Mouse (Mus musculus) heart, postnatal 25 days (tissue): ENCODE measurements at regions not wholly inside any gene's neighbourhood (a gene's known extent, or its start where the extent isn't known, plus 50 kb on each side); places are given as distances from the start of the nearest gene placed in this dataset.

Experiments
- DNase-seq: peaks from one replicate; pipeline ENCODE4 v3.0.0; 2022; ENCODE audit warnings: low spot score
- intact Hi-C: fragments of 180-260 bp; cut with DNase I; formaldehyde crosslinking; loops from one replicate; pipeline ENCODE4 v1.15.1; 2025

- DNase-seq = no peak
- intact Hi-C loops = loop anchor here (5.0 kb wide), 2 partner anchors 130 to 255 kb away; partner anchors contain the start of gene Map3k1
These were observed 128.2 kb upstream of the Map3k1 start for GRCm38 (mm10) chr13:111936983-111937382.

- intact Hi-C loops = loop anchor here (5.0 kb wide), 2 partner anchors 132 to 253 kb away; partner anchors contain the start of gene Map3k1
- no peak for DNase-seq
These were observed 130.2 kb upstream of the Map3k1 start for GRCm38 (mm10) chr13:111938896-111939422.

DNA sequence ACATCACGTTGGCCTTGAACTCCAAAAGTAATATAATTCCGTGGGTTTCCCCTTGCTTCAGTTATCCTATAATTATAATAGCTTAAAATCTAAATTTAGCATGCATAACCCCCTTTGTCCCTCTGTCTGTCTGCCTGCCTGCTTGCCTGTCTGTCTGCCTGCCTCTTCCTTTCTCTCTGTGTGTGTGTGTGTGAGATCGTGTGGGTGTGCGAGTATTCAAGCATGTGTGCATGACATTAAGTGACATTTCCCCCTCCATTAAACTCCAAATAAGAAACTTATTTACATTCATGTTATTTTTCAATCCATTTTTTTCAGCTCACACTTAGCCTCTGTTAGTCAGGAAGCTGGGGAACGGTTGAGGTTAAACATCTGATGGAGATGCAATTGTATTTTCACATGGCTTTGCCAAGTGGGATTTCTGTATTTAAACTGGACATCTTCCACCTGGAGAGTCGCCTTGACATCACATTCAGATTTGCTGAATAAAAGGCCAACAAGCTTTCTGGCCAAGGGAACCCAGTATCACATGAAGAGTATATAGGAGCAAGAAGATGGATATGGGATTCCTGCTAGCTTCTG lies 130.8 kb upstream of the Map3k1 start:
- intact Hi-C loops = loop anchor here (5.0 kb wide), 2 partner anchors 132 to 253 kb away; partner anchors contain the start of gene Map3k1
- DNase-seq = no peak

GRCm38 (mm10) chr13:111940275-111940674 lies 131.5 kb upstream of the Map3k1 start:
- DNase-seq = no peak
- intact Hi-C loops = no loop called here

DNA sequence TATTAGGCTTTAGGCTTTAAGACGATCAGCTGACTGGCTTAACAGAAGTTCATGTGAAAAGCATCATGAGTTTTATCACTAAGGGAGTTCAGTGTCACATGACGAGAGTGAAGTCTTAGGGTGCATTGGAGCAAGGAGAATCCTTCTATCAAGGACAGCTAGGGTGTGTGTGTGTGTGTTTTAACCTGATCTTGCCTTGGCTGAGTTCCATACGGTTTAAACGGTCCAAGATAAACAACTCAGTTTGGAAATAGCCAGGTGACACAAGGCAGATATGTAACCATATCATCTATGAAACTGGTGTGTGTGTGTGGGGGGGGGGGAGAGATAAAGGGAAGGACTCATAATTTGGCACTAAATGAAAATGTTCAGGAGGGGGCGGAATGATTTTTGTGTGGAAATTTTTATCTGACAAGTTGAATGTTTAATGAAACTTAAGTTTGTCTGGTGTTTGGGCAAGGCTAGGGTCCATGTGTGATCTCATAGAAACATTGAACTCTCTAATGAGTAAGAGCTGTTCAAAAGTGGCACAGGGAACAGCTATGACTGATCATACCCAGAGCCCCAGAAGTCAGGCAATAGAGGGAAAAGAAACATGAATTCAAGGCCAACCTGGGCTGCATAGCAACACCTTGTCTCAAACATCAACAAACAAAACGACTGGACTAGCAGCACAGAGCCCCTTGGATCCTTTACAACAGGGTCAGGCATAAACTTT lies 132.2 kb upstream of the Map3k1 start:
- intact Hi-C loops = no loop called here
- no peak for DNase-seq

GRCm38 (mm10) chr13:111941946-111942345 lies 133.2 kb upstream of the Map3k1 start:
- no peak for DNase-seq
- intact Hi-C loops = no loop called here

- intact Hi-C loops = no loop called here
- DNase-seq = no peak
These were observed 134.7 kb upstream of the Map3k1 start for GRCm38 (mm10) chr13:111943392-111944088.

GRCm38 (mm10) chr13:111944089-111944406 lies 135.3 kb upstream of the Map3k1 start:
- intact Hi-C loops = no loop called here
- no peak for DNase-seq

DNA sequence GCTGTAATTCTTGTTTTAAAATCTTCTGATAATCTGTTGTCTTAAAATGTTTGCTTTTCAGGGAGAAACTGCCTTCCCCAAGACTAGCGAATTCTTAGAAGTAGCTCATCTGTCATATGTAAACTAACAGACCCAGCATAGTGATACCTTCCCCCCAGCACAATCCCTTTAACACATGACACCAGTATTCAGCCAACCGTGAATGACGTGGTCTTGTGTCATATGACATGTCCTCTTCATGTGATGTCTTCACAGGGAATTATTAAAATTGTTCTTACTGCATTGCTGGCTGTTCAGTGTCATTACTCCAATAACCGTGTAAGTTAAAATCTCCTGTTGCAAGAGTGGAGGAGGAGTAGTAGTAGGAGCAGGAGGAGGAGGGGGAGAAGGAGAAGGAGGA lies 137.5 kb upstream of the Map3k1 start:
- intact Hi-C loops = no loop called here
- no peak for DNase-seq

GRCm38 (mm10) chr13:111946811-111947210 lies 138.0 kb upstream of the Map3k1 start:
- DNase-seq = peak; percentile 20
- intact Hi-C loops = no loop called here

- DNase-seq = no peak
- intact Hi-C loops = no loop called here
These were observed 139.6 kb upstream of the Map3k1 start for GRCm38 (mm10) chr13:111948395-111948794.

DNA sequence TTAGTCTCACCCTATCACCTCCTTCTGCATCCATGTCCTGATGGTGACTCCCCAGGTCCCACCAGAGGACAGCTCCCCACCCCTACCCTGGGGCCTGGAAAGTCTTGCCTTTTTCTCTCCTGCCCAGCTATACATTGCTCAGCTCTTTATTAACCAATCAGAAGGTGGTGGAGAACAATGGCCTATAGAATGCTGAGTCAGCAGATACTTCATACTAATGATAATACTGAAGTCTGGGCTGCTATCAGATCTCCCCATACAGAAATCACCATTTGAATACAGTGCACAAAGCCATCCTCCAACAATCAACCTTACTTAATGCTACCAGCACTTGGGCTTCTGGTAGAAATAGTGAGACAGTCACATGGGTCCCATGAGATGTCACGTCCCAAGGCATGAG lies 141.2 kb upstream of the Map3k1 start:
- intact Hi-C loops = loop anchor here (5.0 kb wide), 3 partner anchors 143 to 307 kb away; partner anchors contain the start of gene Map3k1
- no peak for DNase-seq

- peak; percentile 10 for DNase-seq
- intact Hi-C loops = loop anchor here (1.0 to 5.0 kb wide), 4 partner anchors 130 to 303 kb away; partner anchors contain the start of gene Map3k1
These were observed 145.2 kb upstream of the Map3k1 start for GRCm38 (mm10) chr13:111953860-111954519.

GRCm38 (mm10) chr13:111954520-111954884 lies 145.7 kb upstream of the Map3k1 start:
- DNase-seq = peak; percentile 75

DNA sequence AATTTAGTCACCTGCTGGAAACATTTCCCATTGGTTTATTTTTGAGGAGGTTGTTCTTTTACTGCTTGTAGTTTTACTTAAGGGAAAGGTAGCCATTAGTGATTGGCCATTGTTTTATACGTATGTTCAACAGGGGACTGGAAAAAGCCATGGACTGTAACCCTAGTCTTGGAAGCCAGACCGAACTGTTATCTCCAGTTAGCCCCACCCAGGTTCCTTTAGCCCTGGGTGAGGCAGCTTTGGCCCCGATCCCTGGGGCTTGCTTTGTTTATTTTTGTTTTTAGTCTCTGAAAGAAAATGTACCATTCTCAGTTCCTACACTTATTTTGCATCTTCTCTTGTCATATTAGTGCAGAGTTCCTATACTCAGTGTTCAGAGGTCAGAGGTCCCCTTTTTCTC lies 148.3 kb upstream of the Map3k1 start:
- no peak for DNase-seq
- intact Hi-C loops = loop anchor here (2.0 to 5.0 kb wide), 2 partner anchors 46 to 145 kb away; no protein-coding TSS in a partner anchor

More at GRCm38 (mm10) chr13:111954520-111954884, 145.7 kb upstream of the Map3k1 start:
- intact Hi-C loops = loop anchor here (1.0 to 5.0 kb wide), 4 partner anchors 130 to 303 kb away; partner anchors contain the start of gene Map3k1

GRCm38 (mm10) chr13:111957674-111958273 lies 149.0 kb upstream of the Map3k1 start:
- no peak for DNase-seq
- intact Hi-C loops = loop anchor here (2.0 to 5.0 kb wide), 2 partner anchors 45 to 145 kb away; no protein-coding TSS in a partner anchor

DNA sequence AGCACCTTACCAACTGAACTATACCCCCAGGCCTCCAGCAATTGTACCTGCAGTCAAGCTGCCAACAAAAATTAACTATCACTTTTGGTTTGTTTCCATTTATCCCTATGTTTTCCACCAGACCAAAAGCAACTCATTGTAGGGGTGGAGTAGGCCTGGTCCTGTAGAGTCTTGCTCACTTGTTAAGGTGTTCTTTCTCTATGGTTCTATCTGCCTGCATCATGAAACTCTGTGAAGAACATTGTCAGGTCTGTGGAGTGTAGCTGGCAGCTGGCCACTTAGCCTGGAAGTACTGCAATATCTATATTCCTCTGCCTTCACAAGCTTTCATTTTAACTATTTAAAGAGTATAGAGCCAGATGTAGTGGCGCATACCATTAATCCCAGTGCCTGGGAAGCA lies 149.6 kb upstream of the Map3k1 start:
- intact Hi-C loops = loop anchor here (5.0 kb wide), 1 partner anchor 144 kb away; no protein-coding TSS in a partner anchor

GRCm38 (mm10) chr13:111960036-111960435 lies 151.2 kb upstream of the Map3k1 start:
- intact Hi-C loops = no loop called here
- DNase-seq = no peak

More for the DNA sequence above, 149.6 kb upstream of the Map3k1 start:
- DNase-seq = no peak

GRCm38 (mm10) chr13:111961423-111961822 lies 152.6 kb upstream of the Map3k1 start:
- DNase-seq = no peak
- intact Hi-C loops = no loop called here
